Mouse (Mus musculus) urinary bladder, postnatal 36 days (tissue): ENCODE results near the gene AF067063.
"Not testable (repeated sequence)": the region's sequence is repeated elsewhere in the genome, so short reads cannot be mapped to it uniquely, and the experiment has no call there.

Experiments used
- DNase-seq, 2 experiments: peaks; one replicate each; pipeline ENCODE4 v3.0.0; 2022; ENCODE audit warnings: low spot score in 2 of 2, mixed read lengths in 1 of 2

The AF067063 gene

DNA sequence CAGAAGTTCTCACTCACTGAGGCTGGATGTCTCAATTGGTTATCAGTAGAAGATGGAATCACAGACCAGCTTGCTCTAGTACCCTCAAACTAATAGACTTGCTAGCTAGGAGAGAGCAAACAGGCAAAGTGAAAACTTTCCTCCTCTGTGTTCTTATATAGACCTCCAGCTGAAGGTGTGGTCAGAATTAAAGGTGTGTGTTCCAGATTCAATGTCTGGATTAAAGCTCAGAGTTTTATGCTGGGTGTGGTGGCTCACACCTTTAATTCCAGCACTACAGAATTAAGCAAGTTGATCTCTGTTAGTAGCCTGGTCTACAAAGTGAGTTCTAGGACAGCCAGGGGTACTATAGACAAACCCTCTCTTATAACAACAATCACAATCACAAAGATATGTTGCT lies at the start of gene AF067063:
TSS of gene AF067063 (minus strand) at position 101 of the 400 bp plus-strand sequence.
- DNase-seq, result not testable (repeated sequence)

DNA sequence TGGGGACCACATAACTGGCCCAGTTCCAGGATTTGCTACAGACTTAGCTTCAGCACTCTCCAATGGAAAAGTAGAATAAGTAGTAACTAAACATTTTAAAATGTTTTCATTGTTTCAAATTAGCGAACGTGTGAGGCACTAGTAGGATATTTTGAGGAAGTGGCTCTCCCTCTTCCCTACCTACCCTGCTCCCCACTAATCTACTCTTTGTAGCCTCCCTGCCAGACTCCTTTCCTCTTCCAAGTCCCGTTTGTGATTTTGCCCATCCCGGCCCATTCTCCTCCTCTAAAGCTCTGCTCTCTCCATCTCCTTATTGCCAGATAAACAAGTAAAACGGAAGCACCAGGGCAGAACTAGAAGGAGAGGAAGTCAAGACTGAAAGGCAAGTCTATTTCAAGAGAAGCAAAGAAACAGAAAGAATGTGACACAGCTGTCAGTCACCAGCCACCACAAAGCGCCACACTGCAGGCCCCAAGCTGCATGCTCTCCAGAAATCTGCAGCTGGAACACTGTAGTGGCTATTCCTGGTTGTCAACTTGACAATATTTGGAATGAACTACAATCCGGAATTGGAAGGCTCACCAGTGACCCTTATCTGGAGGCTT lies 34.5 kb upstream of the AF067063 start:
- not testable (repeated sequence) for DNase-seq

DNA sequence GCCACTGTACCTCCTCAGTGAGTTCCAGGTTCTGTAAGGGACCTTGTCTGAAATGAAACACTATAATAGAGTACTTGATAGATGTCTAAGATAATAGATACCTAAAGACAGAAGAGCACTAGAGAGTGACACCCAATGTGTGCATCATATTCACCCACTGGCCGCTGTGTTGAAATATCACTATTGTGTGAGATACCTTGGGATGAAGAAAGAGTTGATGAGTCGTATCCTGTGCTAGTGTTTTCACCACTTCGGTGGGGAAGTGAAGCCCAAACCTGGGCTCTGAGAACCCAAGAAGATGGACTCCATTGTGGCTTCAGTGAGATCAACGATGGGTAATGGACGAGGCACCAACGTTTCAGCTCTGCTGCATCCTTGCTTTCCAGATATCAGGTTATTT lies 32.4 kb upstream of the AF067063 start:
- DNase-seq, result not testable (repeated sequence)

DNA sequence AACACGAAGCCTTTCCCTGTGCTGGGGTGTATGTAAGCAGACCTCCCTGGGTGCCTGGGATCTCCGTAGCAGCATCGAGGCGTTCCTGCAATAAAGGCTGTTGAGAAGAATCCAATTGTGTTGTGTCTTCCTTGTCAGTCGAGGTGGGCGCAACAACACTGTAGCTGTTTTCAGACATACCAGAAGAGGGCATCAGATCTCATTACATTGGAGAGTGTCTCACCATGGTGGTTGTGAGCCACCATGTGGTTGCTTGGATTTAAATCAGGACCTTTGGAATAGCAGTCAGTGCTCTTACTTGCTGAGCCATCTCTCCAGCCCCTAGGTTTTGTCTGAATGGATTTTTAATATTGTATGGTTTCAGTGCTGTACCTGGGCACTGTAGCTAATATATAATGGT lies 10.0 kb upstream of the AF067063 start:
- not testable (repeated sequence) for DNase-seq

DNA sequence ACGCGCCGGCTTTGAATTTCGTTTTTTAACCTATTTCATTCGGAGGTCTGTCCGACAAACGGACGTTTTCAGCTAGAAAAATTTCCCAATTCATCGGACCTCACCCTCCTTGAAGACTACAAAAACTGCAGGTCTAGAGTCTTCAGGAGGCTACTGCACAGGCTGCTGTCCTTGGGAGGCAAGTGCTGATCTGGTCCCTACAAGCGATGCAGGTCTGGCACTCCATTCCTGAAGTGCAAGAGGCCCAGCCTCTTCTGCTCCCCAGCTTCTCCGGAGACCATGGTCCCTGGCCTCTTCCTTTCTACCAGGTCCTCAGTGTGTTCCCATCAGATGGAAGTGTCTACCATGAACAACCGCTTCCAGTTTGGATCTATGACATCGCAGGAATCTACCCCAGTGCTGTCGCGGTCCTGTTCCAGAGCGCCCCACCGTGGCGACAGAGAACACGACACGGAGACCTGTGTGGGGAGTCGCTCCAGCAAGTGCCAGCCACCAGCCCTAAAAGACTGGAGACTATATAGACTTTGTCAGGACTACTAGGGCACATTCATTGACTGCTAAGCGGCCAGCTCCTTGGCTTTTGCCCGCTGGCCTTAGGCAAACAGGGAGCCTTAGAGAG lies 7.8 kb upstream of the AF067063 start:
- DNase-seq, result not testable (repeated sequence)

DNA sequence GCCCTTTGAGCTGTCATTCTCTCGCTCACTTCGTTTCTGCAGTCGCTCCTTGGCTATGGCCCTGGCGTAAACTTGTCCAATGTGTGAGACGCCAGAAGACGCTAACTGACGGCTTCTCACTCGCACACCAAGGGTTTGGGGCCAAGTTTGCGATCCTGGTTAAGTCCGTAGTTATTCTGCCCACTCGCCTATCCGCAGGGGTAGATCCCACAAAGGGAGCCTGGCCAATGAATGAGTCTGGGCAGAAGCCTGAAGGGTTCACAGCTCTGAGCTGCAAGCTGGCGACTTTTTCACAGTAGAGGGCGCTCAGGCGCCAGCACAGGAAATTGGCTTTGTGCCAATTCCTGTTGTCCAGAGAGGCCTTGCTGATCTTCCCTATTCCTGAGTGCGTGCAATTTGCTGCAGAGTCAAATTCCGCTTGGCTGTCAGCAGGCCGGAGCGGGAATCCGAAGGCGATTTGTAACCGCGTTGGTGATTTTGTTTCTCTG lies 6.4 kb upstream of the AF067063 start:
- peak in 1 of 2 experiments; percentile 1 for DNase-seq

DNA sequence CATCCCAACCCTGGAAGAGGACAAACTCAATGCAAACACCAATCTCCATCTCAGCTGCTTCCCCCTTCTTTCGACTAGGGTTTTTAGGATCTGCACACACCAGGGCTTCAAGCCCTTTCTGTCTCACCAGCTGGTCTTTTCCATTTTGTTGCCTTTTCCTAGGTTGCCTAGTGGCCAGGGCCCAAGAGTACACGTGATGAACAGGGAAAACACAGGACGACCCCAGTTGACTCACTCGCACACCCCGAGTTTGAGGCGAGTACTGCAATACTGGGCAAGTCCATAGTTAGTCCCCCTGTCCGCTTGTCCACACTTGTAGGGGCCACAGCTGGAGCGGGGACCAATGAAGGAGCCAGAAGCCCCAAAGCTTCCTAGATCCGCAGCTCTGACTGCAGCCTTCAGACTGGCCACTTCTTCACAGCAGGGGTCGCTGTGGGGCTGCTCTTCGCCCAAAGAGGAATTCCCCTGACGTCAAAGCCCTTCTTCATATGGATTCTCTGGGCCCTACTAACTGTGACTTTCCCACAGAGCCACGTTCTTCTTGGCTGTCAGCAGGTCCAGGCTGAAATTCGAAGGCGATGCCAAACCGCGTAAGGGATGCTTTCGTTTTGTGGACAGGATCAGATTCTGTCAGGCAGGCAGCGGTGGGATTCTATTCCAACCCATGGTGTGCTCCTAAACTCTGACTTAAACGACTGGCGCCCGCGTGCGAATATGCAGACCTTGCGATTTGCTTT lies 5.5 kb upstream of the AF067063 start, which contains the start of gene D13Ertd608e:
TSS of gene D13Ertd608e (plus strand) at position 687 of the 737 bp plus-strand sequence.
- peak in 1 of 2 experiments; percentile 4 for DNase-seq

DNA sequence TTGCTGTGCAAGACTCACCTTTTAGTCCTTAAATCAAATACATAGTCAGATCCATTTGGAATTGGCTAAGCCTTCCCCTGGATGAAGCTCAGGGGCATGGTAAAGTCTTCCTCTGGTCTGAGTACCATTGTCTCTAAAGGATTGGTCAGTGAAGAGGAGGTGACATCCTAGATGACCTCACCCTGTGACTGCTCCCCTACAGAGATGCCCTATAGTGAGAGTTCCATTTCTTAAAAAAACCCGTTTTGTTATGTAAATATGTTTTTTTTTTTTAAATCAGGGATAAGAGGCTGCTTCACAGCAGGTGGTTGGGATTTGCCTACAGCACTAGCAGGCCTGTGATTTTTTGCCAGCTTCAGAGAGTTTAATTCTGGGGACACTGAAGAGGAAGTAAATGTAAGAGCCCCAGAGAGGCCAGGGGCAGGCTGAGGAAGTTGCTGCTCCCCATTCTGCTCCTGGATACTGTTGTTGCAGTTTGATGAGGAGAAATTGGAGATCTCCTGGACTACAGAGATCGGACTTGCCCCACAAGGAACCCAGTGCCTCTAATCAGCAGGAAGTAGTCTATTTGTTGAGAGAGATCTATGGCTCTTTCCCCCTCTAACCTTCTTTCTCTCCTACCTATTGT lies 12.3 kb downstream of the AF067063 start:
- no peak for DNase-seq

DNA sequence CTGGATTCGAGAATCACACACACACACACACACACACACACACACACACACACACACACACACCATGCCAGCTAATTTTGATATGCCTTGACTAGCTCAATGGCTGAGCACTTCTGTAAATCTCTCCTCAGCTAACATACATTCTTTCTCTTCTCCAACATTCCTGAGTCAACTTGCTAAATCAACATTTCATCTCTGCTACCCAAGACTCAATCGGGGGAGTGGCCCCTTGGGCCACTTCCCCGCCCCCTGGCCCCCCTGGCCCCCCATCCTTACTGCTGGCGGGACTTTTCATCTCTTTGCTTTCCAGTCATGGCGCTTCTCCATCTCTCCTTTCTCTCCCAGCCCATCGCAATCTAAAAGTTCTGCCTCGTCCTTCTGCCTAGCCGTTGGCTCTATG lies 13.2 kb downstream of the AF067063 start:
- no peak for DNase-seq

DNA sequence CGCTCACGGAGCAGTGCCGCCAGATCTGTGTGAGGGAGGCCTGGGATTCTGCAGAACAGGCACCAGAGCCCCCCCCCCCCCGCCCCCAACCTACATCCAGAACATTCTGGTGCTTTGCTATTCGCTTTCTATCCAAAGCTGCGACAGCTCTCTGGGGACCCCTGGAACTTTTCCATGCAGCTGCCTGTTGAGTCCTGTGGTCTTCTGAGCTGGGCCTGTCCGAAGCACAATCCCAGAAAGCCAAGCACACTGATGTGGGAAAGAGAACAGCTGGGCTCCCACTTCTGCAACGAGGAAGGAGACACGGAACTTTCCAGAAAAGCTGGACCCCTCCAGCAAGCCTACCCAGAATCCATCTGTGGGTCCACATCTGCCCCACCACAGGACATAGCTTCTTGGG lies 20.0 kb downstream of the AF067063 start:
- no peak for DNase-seq

DNA sequence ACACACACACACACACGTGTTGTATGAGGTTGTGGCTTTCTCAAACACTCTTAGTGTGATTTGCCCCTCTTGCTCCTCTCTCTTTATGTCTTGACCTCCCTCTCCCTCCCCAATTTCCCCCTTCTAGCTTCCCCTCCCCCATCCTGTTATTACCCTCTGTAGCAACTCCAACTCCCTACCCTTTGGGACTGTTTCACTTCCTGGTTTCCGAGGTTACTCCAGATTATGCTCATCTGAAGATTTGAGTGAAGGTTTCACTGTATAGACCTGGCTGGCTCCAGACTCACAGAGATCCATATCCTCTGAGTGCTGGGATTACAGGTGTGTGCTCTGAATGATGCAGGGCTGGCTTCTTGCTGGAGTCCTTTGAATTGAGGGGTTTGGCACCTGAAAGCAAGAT lies 21.1 kb downstream of the AF067063 start:
- no peak for DNase-seq

DNA sequence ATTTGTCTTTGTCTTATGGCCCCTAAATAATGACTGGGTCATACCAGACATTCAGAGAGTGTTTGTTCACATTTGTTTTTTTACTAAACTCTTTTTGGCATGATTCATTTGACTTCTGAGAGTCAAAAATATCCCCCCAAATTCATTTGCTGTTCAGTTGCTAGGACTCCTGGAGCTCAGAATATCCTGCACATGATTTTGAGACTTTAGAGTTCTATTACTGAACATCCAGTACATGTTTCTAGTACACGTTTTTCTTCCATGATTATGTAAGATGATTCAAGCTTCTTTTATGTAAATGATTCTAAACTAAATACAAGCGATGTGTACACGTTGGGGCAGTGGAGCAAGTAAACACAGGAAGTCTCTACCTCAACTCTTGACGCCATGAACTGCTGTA lies 32.4 kb downstream of the AF067063 start:
- no peak for DNase-seq

DNA sequence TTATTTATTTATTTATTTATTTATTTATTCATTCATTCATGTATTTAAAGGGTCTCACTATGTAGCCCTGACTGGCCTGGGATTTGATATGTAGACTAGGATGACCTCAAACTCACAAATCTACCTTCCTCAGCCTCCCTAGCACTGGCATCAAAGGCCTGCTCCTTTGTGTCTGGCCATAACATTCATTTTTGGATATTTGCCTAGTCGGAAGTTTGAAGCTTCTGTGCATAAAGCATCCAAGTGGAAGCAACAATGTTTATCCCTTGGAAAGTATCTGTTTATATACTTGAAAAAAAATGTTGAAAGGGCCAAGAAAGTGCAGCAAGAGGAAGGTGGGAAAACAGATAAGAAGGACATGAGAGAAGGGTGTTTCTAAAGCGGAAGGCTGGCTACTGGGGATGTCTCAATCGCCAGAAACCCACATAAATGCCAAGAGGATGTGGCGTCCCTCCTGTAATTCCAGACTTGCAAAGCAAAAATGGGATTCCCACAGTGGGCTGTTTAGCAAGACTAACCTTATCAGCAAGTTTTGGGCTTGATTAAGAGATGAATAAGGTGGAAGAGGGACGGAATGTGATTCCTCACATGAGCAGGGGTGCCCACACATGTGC lies 37.1 kb downstream of the AF067063 start:
- DNase-seq, result no peak

DNA sequence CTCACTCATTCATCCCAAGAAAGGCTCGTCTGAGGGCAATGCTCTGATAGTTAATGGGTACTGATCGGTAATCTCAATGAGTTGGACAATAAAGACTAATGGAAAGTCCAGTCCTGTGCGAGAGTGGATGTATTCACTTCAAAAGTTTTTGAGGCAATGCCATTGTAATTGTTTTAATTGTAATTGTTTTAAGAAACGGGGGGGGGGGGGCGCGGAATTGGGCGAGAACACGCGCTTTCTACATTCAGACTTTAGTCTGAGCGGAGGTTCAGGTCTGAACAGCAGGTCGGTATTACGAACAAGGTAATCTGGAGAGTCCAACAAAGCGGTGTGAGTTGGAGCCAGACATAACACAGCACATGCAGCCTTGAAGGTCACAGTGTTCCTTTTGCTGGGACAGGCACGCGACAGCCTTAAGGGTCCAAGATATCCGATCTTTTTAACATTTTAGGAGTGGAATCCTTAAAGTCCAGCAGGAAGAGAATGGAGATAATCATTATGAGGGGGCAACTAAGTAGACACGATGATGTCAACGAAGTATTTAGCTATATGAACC lies 38.4 kb downstream of the AF067063 start:
- no peak for DNase-seq

DNA sequence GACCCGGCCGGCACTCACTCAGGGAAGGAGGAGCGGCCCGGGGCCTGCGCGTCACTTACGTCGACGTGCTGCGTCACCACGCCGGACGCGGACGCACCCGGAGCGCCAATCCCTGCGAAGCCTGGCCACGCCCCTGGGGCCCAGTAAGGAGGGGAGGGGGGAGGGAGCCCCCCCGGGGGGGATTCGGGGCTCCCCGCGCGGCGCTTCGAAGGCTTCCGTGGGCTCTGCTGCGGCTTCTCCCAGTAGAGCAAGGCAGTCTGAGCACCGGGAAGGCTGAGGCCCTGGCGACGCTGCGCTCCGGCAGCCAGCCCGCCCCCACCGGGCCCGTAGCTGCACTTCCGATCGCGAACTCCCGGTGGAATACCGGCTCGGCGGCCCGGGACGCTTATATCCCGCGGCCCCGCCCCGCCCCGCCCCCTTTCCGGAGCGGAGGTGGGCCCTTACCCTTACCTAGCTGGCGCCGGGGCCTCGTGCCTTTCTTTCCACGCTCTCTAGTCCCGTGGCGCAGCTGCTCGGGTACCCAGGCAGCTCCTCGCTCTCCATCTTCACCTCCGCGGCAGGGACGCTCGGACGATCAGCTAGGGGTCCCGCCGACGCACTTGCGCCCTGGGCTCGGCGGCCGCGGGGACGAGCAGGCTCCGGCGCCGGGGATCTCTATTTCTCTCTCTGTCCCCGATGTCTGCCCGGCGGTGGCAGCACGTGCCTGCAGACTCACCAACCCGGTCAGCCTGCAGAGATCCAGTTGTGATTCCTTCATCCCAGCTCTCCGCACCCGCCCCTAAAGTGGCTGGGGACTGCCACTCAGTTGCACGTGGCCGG lies 39.0 kb downstream of the AF067063 start, which contains the start of gene Zfp131:
TSS of gene Zfp131 (minus strand) at position 129 of the 819 bp plus-strand sequence.
- peak; percentile 88 to 95 for DNase-seq

DNA sequence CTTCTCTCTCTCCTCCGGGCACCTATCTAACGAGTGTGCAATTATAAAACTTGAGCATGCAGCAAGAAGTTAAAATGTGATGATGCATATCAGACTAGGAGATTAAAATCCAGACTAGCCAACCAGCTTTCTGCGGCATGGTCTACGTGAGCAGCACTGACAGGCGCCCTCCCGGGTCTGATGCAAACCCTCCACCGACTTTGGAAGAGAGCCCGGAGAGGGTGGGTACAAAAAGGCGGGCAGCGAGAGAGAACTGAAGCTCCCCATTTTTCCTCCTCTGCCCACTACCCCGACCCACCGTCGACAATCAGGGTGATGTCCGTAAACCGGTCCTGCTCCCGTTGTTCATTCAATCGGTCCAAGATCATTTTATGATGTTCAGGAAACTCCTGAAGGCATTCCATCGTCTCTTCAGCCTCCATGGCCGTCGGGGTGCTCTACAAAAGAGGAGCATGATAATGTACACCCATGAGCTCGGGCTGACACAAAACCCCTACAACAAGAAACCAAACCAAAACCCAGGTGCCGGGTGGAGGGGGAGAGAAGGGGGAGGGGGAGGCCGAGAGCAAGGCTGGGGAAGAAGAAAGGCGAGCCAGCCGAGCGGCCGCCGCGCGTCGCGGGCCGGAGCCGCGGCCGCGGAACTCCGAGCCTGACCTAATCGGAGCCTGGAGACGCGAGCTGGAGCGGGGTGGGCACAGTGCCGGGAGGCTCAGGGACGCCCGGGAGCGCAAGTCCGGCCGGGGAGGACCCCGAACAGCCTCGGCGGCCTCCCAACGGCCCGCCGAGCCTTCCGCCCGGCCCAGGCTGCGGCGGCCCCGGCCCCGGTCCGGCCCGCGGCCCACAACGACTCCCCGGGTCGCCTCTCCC lies 39.9 kb downstream of the AF067063 start:
- peak; percentile 25 to 55 for DNase-seq

DNA sequence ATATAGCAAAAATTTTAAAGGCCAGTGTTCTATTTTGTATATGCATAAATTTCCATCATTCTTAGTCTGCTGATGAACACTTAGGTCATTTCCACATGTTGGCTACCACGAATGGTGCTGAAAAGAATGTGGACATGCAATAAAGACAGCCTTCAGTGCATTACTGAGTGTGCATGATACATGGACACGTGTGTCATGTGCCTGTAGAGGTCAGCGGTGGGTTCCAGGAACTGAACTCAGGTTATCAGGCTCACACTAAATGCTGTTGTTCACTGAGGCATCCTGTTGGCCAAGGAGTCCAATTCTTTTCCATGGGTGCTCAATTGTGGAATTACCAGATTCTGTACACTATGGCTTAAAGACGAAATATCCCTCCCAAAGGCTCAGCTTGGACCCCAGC lies 46.4 kb downstream of the AF067063 start:
- DNase-seq, result no peak
